Mouse (Mus musculus) forebrain, embryonic 15.5 days (tissue): Measurements from ENCODE around the gene Ak4. TPM values are rescaled to one million over a fixed set of nuclear protein-coding genes. Genes with fewer than 3 reads are reported as not detected.

Experiments used
- ATAC-seq: fragments of 200-750 bp; cut with Nextera tagmentation; replicated peaks from 2 replicates; pipeline ENCODE4 v1.8.0; 2017; ENCODE audit warnings: mild to moderate bottlenecking, moderate TSS enrichment, moderate library complexity
- H3K27ac ChIP-seq: fragments of 300-500 bp; sonication (generic); replicated peaks from 2 replicates; pipeline ENCODE4 v1.5.1; 2015; ENCODE audit warnings: mild to moderate bottlenecking, inconsistent platforms
- H3K27me3 ChIP-seq: fragments of 300-500 bp; sonication (generic); 2 replicates; pipeline ENCODE4 v1.6.1; 2015; ENCODE audit warnings: inconsistent platforms
- H3K36me3 ChIP-seq: fragments of 300-500 bp; sonication (generic); 2 replicates; pipeline ENCODE4 v1.6.1; 2015; ENCODE audit warnings: mild to moderate bottlenecking, inconsistent platforms
- H3K4me1 ChIP-seq: fragments of 300-500 bp; sonication (generic); 2 replicates; pipeline ENCODE4 v1.6.1; 2015; ENCODE audit warnings: inconsistent platforms
- H3K4me2 ChIP-seq: fragments of 300-500 bp; sonication (generic); replicated peaks from 2 replicates; pipeline ENCODE4 v1.6.1; 2015; ENCODE audit warnings: mild to moderate bottlenecking, inconsistent platforms
- H3K4me3 ChIP-seq: fragments of 300-500 bp; sonication (generic); 2 replicates; pipeline ENCODE4 v1.5.1; 2015; ENCODE audit warnings: mild to moderate bottlenecking, inconsistent platforms
- H3K9ac ChIP-seq: fragments of 300-500 bp; sonication (generic); replicated peaks from 2 replicates; pipeline ENCODE4 v1.6.1; 2015; ENCODE audit warnings: mild to moderate bottlenecking, inconsistent platforms
- H3K9me3 ChIP-seq: fragments of 300-500 bp; sonication (generic); 2 replicates; pipeline ENCODE4 v1.6.1; 2016; ENCODE audit warnings: inconsistent platforms
- WGBS: fragments of 180-500 bp; shearing (Covaris S2); methylation state at CpG from one replicate; pipeline ENCODE4 v1.1.7; 2015; ENCODE audit warnings: mixed read lengths; 5-methylcytosine and 5-hydroxymethylcytosine counted together
- polyA plus RNA-seq: library from polyadenylated mRNA; unstranded; fragments of >200 nt; fragmentation: Nextera tagmentation; extraction: Ambion mirVana; gene quantifications from 2 replicates; pipeline ENCODE4 v1.2.1, GENCODE M21; 2015

The Ak4 gene
- polyA plus RNA-seq, 1 experiment from 2014 or later, result 9.0 TPM

DNA sequence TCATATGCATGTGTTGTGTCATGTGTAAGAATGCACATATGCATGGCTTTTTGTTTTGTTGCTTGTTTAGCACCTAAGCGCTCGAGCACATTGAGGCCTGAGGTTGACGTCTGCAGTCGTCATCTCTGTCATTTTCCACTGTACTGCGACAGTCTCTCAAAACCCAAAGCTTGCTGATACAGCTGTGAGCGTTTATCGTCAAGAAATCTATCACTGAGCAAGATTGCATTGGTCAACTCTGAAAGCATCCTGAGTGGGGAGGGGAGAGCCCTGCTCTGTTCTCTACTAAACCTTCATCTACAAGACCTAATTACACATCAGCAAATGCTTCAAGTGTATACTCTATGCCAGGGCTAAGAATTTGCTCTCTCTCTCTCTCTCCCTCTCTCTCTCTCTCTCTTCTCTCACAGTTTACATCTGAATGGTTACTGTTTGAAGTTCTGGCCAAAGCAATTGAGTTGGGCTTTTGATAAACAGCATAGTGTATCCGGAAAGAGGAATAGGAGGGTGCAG, 24.0 kb upstream of the Ak4 start:
- no peak overlapping the region for H3K4me3 ChIP-seq
- no peak for ATAC-seq
- no peak overlapping the region for H3K4me2 ChIP-seq
- H3K9ac ChIP-seq, result no peak overlapping the region
- no peak overlapping the region for H3K27ac ChIP-seq
- no peaks in the 10 kb centered on the region for H3K4me1 ChIP-seq
- 79% methylated on average over 8 of the region's 8 CpGs for WGBS
- no peaks in the 10 kb centered on the region for H3K36me3 ChIP-seq
- no peaks in the 10 kb centered on the region for H3K27me3 ChIP-seq
- H3K9me3 ChIP-seq, result no peaks in the 10 kb centered on the region

- ATAC-seq, result no peak
- Histone ChIP-seq H3K4me1 (peaks cover 5% of the 10 kb centered on the region; the same call in 1 of the 2 replicates), H3K9ac (no peak overlapping the region)
Measured at GRCm38 (mm10) chr4:101400025-101400594, 19.0 kb upstream of the Ak4 start.

DNA sequence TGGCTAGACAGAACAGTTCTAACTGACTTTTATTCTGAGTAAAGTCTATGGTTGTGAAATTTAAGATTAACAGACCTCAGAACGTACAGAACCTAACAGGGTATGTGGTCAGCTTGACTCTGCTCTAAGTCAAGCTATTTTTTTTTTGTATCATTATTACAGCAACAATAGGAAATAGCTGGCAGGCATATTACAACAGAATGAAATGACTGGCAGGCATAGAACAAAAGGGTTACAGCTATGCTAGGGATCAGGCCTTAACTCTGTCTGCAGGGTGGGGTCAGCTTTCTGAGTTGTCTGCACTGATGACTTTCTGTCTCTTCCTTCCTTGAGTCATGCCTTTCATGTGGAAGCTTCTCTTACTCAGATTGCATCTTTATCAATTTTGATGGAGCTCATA, 17.1 kb upstream of the Ak4 start:
- Histone ChIP-seq H3K27me3 (no peaks in the 10 kb centered on the region), H3K4me2 (no peak overlapping the region), H3K9ac (no peak overlapping the region), H3K4me1 (peaks cover 6% of the 10 kb centered on the region; the same call in 1 of the 2 replicates), H3K27ac (no peak overlapping the region), H3K36me3 (no peaks in the 10 kb centered on the region), H3K9me3 (no peaks in the 10 kb centered on the region; the same call in 1 of the 2 replicates), H3K4me3 (no peak overlapping the region)
- ATAC-seq, result no peak
- 69% methylated on average over 1 of the region's 1 CpGs for WGBS

More at GRCm38 (mm10) chr4:101400025-101400594, 19.0 kb upstream of the Ak4 start:
- H3K36me3 ChIP-seq, result no peaks in the 10 kb centered on the region
- H3K4me2 ChIP-seq, result no peak overlapping the region
- no peak overlapping the region for H3K4me3 ChIP-seq
- H3K27ac ChIP-seq, result no peak overlapping the region
- H3K27me3 ChIP-seq, result no peaks in the 10 kb centered on the region
- no peaks in the 10 kb centered on the region; the same call in 1 of the 2 replicates for H3K9me3 ChIP-seq
- 79% methylated on average over 4 of the region's 4 CpGs for WGBS

DNA sequence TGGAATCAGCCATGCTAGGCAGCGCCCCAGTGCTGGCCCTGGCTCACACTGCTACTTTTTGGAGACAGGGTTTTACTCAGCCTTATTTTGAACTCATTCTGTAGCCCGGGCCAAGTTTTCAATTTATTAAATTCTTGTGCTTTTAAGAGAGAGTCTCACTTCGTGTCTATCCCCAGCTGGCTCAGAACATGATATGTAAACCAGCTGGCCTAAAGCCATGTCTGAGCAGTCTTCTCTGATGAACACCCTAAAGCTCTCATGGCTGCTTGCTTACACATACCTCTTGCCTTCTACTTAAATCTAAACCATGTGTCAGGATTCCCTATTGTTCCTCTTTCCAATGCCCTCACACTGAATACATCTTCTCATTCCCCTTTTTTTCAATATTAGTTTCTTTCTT, 14.2 kb upstream of the Ak4 start:
- 48% methylated on average over 3 of the region's 3 CpGs for WGBS
- peaks cover 6% of the 10 kb centered on the region; the same call in 1 of the 2 replicates for H3K4me1 ChIP-seq
- H3K9ac ChIP-seq, result no peak overlapping the region
- H3K27ac ChIP-seq, result no peak overlapping the region
- peak; percentile 64 for ATAC-seq
- no peaks in the 10 kb centered on the region for H3K36me3 ChIP-seq
- no peak overlapping the region for H3K4me3 ChIP-seq
- no peaks in the 10 kb centered on the region for H3K27me3 ChIP-seq
- no peaks in the 10 kb centered on the region; the same call in 1 of the 2 replicates for H3K9me3 ChIP-seq
- no peak overlapping the region for H3K4me2 ChIP-seq

DNA sequence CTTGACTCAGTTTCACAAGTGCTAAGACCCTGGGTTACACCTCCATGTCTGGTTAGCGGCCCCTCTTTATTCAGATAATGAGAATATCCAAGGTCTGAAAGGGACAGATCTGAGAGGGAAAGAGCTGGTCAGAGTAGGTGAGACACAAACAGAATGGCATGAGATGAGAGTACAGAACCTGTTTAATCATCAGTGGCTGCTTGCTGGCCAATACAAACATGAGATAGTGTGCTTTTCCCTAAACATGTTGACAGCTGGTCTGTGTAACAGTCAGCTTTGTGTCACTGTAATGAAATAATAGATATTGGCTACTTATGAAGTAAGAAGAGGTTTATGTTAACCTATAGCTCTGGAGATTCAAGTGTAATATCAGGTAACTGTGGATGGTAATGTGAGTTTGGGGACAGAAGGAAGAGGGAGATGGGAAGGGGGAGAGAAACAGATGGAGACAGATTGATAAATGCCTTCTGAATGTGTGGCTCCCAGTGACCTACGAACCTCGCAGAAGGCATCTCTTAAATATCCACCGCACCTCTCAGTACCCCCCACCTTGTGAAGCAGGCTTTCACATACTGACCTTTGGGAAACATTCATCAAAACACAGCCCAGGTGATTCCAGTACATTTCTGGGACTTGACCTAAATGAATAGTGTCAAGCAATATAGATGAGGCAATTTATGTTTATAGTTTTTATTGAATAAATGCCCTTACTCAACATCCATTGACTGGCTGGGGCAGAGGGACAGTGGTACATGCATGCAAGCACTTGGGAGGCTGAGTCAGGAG, 12.5 kb upstream of the Ak4 start:
- H3K4me2 ChIP-seq, result no peak overlapping the region
- WGBS, result 94% methylated on average over 4 of the region's 4 CpGs
- H3K27me3 ChIP-seq, result no peaks in the 10 kb centered on the region

GRCm38 (mm10) chr4:101416966-101417365, 2.1 kb upstream of the Ak4 start:
- WGBS, result 73% methylated on average over 11 of the region's 11 CpGs
- Histone ChIP-seq H3K36me3 (no peaks in the 10 kb centered on the region), H3K9me3 (no peaks in the 10 kb centered on the region), H3K9ac (no peak overlapping the region), H3K27ac (no peak overlapping the region), H3K4me3 (no peak overlapping the region), H3K27me3 (no peaks in the 10 kb centered on the region), H3K4me1 (peaks cover 13% of the 10 kb centered on the region), H3K4me2 (no peak overlapping the region)
- ATAC-seq, result no peak

More for the DNA sequence above, 12.5 kb upstream of the Ak4 start:
- Histone ChIP-seq H3K9me3 (no peaks in the 10 kb centered on the region), H3K27ac (no peak overlapping the region), H3K4me1 (peaks cover 6% of the 10 kb centered on the region; the same call in 1 of the 2 replicates), H3K9ac (no peak overlapping the region), H3K4me3 (no peak overlapping the region), H3K36me3 (no peaks in the 10 kb centered on the region)
- no peak for ATAC-seq

- H3K27ac ChIP-seq, result no peak overlapping the region
- ATAC-seq, result peak; percentile 78
- under 1% methylated on average over 64 of the region's 90 CpGs for WGBS
Measured at GRCm38 (mm10) chr4:101419911-101420880, 1.1 kb downstream of the Ak4 start.

GRCm38 (mm10) chr4:101422996-101423395, 3.9 kb downstream of the Ak4 start:
- Histone ChIP-seq H3K4me3 (no peak overlapping the region), H3K4me2 (no peak overlapping the region), H3K9me3 (no peaks in the 10 kb centered on the region), H3K9ac (no peak overlapping the region), H3K4me1 (peaks cover 21% of the 10 kb centered on the region), H3K36me3 (no peaks in the 10 kb centered on the region), H3K27me3 (no peaks in the 10 kb centered on the region), H3K27ac (peak overlapping the region; percentile 37; the same call in 1 of the 2 replicates)
- WGBS, result 76% methylated on average over 10 of the region's 10 CpGs
- ATAC-seq, result no peak

More at GRCm38 (mm10) chr4:101419911-101420880, 1.1 kb downstream of the Ak4 start:
- Histone ChIP-seq H3K4me2 (peak overlapping the region; percentile 95), H3K9me3 (no peaks in the 10 kb centered on the region), H3K36me3 (no peaks in the 10 kb centered on the region), H3K4me3 (peak overlapping the region; percentile 73), H3K4me1 (peaks cover 21% of the 10 kb centered on the region), H3K27me3 (no peaks in the 10 kb centered on the region), H3K9ac (peak overlapping the region; percentile 53)

DNA sequence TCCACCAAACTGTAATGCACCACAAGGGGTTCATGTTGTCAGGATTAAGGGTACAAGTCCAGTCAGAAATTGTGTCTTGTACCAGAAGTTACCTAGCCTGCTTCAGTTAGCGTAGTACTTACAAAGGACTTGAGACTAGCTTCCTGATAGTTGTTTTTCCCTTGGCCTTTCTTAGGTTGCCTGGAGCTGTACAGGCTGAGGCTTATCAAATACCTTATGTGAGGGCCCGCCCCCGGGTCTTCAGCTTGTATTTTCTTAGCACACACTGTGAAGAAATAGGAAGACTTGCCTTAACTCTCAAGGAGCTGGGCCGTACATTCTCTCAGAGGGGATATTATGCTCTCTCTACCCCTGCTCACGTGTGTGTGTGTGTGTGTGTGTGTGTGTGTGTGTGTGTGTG, 4.5 kb downstream of the Ak4 start:
- ATAC-seq, result no peak
- Histone ChIP-seq H3K27me3 (no peaks in the 10 kb centered on the region), H3K36me3 (no peaks in the 10 kb centered on the region), H3K9ac (no peak overlapping the region), H3K4me2 (no peak overlapping the region), H3K9me3 (no peaks in the 10 kb centered on the region), H3K4me1 (peaks cover 21% of the 10 kb centered on the region), H3K27ac (peak overlapping the region; percentile 37; the same call in 1 of the 2 replicates), H3K4me3 (no peak overlapping the region)
- 90% methylated on average over 5 of the region's 5 CpGs for WGBS

- WGBS, result 41% methylated on average over 3 of the region's 3 CpGs
- peaks cover 21% of the 10 kb centered on the region for H3K4me1 ChIP-seq
- 0 out of 2 replicates have a peak overlapping the region, but pooled peaks have one; percentile 20 for H3K27ac ChIP-seq
- ATAC-seq, result no peak
- no peak overlapping the region for H3K4me2 ChIP-seq
- H3K27me3 ChIP-seq, result no peaks in the 10 kb centered on the region
- no peak overlapping the region for H3K9ac ChIP-seq
- no peak overlapping the region for H3K4me3 ChIP-seq
- no peaks in the 10 kb centered on the region for H3K9me3 ChIP-seq
- H3K36me3 ChIP-seq, result no peaks in the 10 kb centered on the region
Measured at GRCm38 (mm10) chr4:101424495-101424894, 5.4 kb downstream of the Ak4 start.

DNA sequence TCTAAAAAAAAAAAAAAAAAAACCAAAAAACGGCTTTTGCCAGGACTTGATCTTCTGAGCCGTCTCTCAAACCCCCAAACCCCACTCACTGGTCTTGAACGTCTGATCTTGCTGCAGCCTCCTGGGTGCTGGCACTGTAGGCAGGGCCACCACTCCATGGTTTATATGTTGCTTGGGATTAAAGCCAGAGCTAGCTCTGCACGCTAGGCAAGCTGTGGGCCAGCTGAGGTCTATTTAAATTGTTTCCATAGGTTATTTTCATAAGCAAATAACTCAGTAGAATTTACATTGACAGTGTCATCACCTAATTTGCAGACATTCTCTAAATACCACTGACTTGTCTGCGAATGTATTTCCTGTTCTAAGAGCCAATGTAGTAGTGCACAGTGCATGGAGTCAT, 6.0 kb downstream of the Ak4 start:
- WGBS, result 76% methylated on average over 5 of the region's 5 CpGs

More for the DNA sequence above, 6.0 kb downstream of the Ak4 start:
- no peak overlapping the region for H3K9ac ChIP-seq
- H3K27me3 ChIP-seq, result no peaks in the 10 kb centered on the region
- H3K4me1 ChIP-seq, result peaks cover 19% of the 10 kb centered on the region
- ATAC-seq, result no peak
- no peak overlapping the region for H3K27ac ChIP-seq
- H3K36me3 ChIP-seq, result no peaks in the 10 kb centered on the region
- H3K4me2 ChIP-seq, result no peak overlapping the region
- no peaks in the 10 kb centered on the region for H3K9me3 ChIP-seq
- H3K4me3 ChIP-seq, result no peak overlapping the region
